Mouse (Mus musculus) gastrocnemius, adult 2 months (tissue): Measurements from ENCODE around the gene Itpripl1. TPM values are rescaled to one million over a fixed set of nuclear protein-coding genes. Genes with fewer than 3 reads are reported as not detected.
"Not testable (repeated sequence)": the region's sequence is repeated elsewhere in the genome, so short reads cannot be mapped to it uniquely, and the experiment has no call there.

Experiments used
- DNase-seq: peaks from one replicate; pipeline ENCODE4 v3.0.0; 2022
- H3K27ac ChIP-seq: fragments of 200-600 bp; 2 replicates; pipeline ENCODE4 v1.8.1; 2022; ENCODE audit warnings: mild to moderate bottlenecking
- H3K4me3 ChIP-seq: fragments of 200-600 bp; 2 replicates; pipeline ENCODE4 v1.8.1; 2022; ENCODE audit warnings: mild to moderate bottlenecking, moderate library complexity
- CTCF ChIP-seq: fragments of 200-600 bp; IDR thresholded peaks from 2 replicates; pipeline ENCODE4 v1.8.1; 2022; ENCODE audit warnings: antibody characterized with exemption, mild to moderate bottlenecking, moderate library complexity
- intact Hi-C: fragments of 180-260 bp; cut with DNase I; formaldehyde crosslinking; loops from one replicate; pipeline ENCODE4 v1.15.1; 2025
- long read RNA-seq, 2 experiments: library from polyadenylated mRNA; stranded (forward); transcript quantifications; one replicate each; pipeline ENCODE4 v2.0.0; 2021
- total RNA-seq, 2 experiments: library from RNA; stranded (reverse); gene quantifications; 2 replicates each; pipeline ENCODE4 v1.2.3; 2021

Itpripl1 gene
- 1 to 10 TPM; 5.0 to 6.8 TPM for total RNA-seq
- long read RNA-seq, experiment 1 = 0 reads
- long read RNA-seq, experiment 2, partial matches to known transcripts = 0 of 2 reads
- long read RNA-seq, experiment 2, other reads (novel, unspliced or antisense) = 0 of 2 reads

GRCm38 (mm10) chr2:127143158-127144063 lies at the start of gene Itpripl1:
Itpripl1 (minus strand) TSS chr2:127143442.
- intact Hi-C loops = no loop called here
- TF ChIP-seq CTCF = no peak
- H3K27ac ChIP-seq = peak within 1 kb of the TSS; percentile 84
- peak; percentile 90 for DNase-seq
- peak within 1 kb of the TSS; percentile 89 for H3K4me3 ChIP-seq

- TF ChIP-seq CTCF = no peak
- H3K4me3 ChIP-seq = no peak overlapping the region
- intact Hi-C loops = no loop called here
- no peak overlapping the region for H3K27ac ChIP-seq
- no peak for DNase-seq
Measured at GRCm38 (mm10) chr2:127189574-127189973, 46.3 kb upstream of the Itpripl1 start.

GRCm38 (mm10) chr2:127182598-127183381 lies 39.5 kb upstream of the Itpripl1 start:
- Histone ChIP-seq H3K27ac (peak overlapping the region; percentile 93), H3K4me3 (peak overlapping the region; percentile 74)
- intact Hi-C loops = no loop called here
- peak; percentile 83 for DNase-seq
- no peak for TF ChIP-seq CTCF

- not testable (repeated sequence) for H3K27ac ChIP-seq, H3K4me3 ChIP-seq, DNase-seq
- peak; percentile 58 for TF ChIP-seq CTCF
- intact Hi-C loops = loop anchor here (2.0 kb wide), 2 partner anchors 37 to 175 kb away; no protein-coding TSS in a partner anchor
Measured at GRCm38 (mm10) chr2:127166261-127166660, 23.0 kb upstream of the Itpripl1 start.

- TF ChIP-seq CTCF = no peak
- intact Hi-C loops = loop anchor here (2.0 kb wide), 2 partner anchors 37 to 175 kb away; no protein-coding TSS in a partner anchor
Measured at GRCm38 (mm10) chr2:127165675-127166074, 22.4 kb upstream of the Itpripl1 start.

GRCm38 (mm10) chr2:127145699-127146098 lies 2.5 kb upstream of the Itpripl1 start:
- Histone ChIP-seq H3K27ac (no peak overlapping the region), H3K4me3 (no peak overlapping the region)
- TF ChIP-seq CTCF = no peak
- DNase-seq = no peak
- intact Hi-C loops = no loop called here

More at GRCm38 (mm10) chr2:127165675-127166074, 22.4 kb upstream of the Itpripl1 start:
- DNase-seq = no peak
- Histone ChIP-seq H3K27ac (no peak overlapping the region), H3K4me3 (no peak overlapping the region)

- Histone ChIP-seq H3K4me3 (peak overlapping the region; percentile 89), H3K27ac (peak overlapping the region; percentile 84)
- intact Hi-C loops = no loop called here
- peak; percentile 36 for DNase-seq
- TF ChIP-seq CTCF = no peak
Measured at GRCm38 (mm10) chr2:127142577-127143157, 575 bp downstream of the Itpripl1 start.

- H3K4me3 ChIP-seq = peak overlapping the region; percentile 89
- H3K27ac ChIP-seq = peak overlapping the region; percentile 84
- peak; percentile 22 for DNase-seq
- intact Hi-C loops = no loop called here
- no peak for TF ChIP-seq CTCF
Measured at GRCm38 (mm10) chr2:127142031-127142430, 1.2 kb downstream of the Itpripl1 start.

- Histone ChIP-seq H3K27ac (peak overlapping the region; percentile 72), H3K4me3 (no peak overlapping the region)
- TF ChIP-seq CTCF = no peak
- intact Hi-C loops = no loop called here
- no peak for DNase-seq
Measured at GRCm38 (mm10) chr2:127140011-127140410, 3.2 kb downstream of the Itpripl1 start.

- H3K27ac ChIP-seq = peak overlapping the region; percentile 72
- TF ChIP-seq CTCF = peak; percentile 11; the same call in 1 of the 2 replicates
- no peak overlapping the region; the same call in 1 of the 2 replicates for H3K4me3 ChIP-seq
- no peak for DNase-seq
- intact Hi-C loops = no loop called here
Measured at GRCm38 (mm10) chr2:127139605-127140004, 3.6 kb downstream of the Itpripl1 start.

- no peak for TF ChIP-seq CTCF
- DNase-seq = peak; percentile 46
- Histone ChIP-seq H3K27ac (peak overlapping the region; percentile 82), H3K4me3 (no peak overlapping the region; the same call in 1 of the 2 replicates)
- intact Hi-C loops = no loop called here
Measured at GRCm38 (mm10) chr2:127139094-127139493, 4.1 kb downstream of the Itpripl1 start.

- TF ChIP-seq CTCF = no peak
- peak overlapping the region; percentile 16; the same call in 1 of the 2 replicates for H3K4me3 ChIP-seq
- peak overlapping the region; percentile 82 for H3K27ac ChIP-seq
- intact Hi-C loops = no loop called here
- no peak for DNase-seq
Measured at GRCm38 (mm10) chr2:127138449-127138848, 4.8 kb downstream of the Itpripl1 start.
